Mouse (Mus musculus) liver, adult (tissue): ENCODE results near the gene Gpr137c.

Experiments
- GATA4 ChIP-seq: IDR thresholded peaks from 2 replicates; pipeline ENCODE4 v1.6.1; 2014; ENCODE audit warnings: mild to moderate bottlenecking, low read length; ENCODE audit not compliant: insufficient replicate concordance

The Gpr137c gene

DNA sequence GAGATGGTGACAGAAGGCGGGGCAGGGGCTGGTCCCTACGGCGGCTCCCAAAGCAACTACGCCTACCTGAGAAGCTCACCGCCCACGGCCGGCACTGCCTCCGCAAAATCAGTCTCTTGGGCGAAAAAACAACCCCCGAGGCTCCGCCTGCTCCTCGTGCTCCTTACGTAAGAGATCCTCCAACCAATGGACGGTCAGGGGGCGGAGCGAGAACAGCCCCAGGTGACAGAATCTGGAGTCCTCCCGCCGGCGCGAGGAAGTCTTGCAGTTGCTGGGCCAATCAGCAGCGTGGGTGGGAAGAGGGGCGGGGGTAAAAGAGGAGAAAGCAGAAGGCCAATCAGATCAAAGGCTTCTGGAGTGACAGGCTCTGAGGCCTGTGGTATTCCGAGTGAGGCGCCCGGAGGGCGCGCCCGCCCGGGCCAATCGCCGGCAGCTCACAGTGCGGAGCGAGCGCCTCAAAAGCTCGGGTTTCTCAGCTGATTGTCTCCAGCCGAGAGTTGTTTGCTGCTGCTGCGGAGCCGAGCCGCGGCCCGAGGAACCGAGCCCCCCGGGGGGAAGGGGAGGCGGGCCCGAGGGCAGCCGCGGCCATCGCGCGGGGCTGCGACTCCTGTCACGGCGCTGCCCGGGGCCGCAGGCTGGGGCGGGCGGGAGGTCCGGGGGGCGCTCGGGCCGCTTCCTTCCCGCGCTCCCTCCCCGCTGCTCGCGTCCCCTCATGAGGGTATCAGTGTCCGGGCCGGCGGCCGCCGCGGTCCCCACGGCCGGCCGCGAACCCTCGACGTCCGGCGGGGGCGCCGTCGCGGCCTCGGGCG is at the start of gene Gpr137c:
Gpr137c (plus strand) TSS at position 437 of the 809 bp plus-strand sequence.
- TF ChIP-seq GATA4: peak; percentile 8; the same call in 1 of the 2 replicates

- TF ChIP-seq GATA4: no peak
Measured at GRCm38 (mm10) chr14:45172260-45172659, 47.3 kb upstream of the Gpr137c start.

GRCm38 (mm10) chr14:45175012-45175740 is 44.3 kb upstream of the Gpr137c start:
- no peak for TF ChIP-seq GATA4

GRCm38 (mm10) chr14:45179186-45179585 is 40.3 kb upstream of the Gpr137c start:
- TF ChIP-seq GATA4: no peak

- no peak for TF ChIP-seq GATA4
Measured at GRCm38 (mm10) chr14:45179606-45180005, 39.9 kb upstream of the Gpr137c start.

DNA sequence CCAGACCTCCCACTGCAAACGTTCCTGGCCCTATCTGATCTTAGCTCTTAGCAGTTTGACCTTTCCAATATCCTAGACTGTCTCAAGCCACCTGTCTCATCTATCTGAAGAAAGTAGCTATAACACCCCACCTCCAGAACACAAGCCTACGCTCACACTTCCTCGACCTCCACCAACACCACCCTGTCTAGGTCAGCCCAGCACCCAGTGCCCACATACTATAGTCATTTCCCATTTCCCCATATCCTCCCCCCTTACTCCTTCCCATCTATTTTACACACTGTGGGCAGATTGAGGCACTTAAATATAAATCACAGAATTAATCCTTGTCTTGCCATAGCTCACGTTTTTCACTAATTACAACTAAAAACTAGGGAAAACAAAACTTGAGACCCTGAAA is 37.9 kb upstream of the Gpr137c start:
- TF ChIP-seq GATA4: no peak

DNA sequence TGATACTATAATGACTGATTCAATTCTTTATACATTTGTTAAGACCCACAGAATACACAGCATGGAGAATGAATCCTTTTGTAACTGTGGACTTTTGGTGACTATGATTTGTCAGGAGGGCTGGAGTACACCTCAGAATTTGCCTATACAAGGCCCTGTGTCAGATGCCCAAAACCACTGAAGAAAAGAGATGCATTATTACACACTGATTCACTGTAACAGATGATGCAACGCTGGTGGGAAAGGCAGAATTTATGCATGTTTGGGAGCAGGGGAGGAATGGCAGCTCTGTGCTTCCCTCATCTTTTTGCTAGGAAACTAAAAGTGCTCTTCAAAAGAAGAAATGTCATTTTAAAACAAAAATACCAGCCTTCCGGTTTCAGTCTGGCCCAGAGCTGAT is 28.5 kb upstream of the Gpr137c start:
- TF ChIP-seq GATA4: no peak

- TF ChIP-seq GATA4: no peak
Measured at GRCm38 (mm10) chr14:45200607-45201006, 18.9 kb upstream of the Gpr137c start.

- TF ChIP-seq GATA4: no peak
Measured at GRCm38 (mm10) chr14:45210683-45211082, 8.8 kb upstream of the Gpr137c start.

- no peak for TF ChIP-seq GATA4
Measured at GRCm38 (mm10) chr14:45211431-45211830, 8.1 kb upstream of the Gpr137c start.

- no peak for TF ChIP-seq GATA4
Measured at GRCm38 (mm10) chr14:45216711-45217340, 2.7 kb upstream of the Gpr137c start.

GRCm38 (mm10) chr14:45217693-45218092 is 1.8 kb upstream of the Gpr137c start:
- no peak for TF ChIP-seq GATA4

DNA sequence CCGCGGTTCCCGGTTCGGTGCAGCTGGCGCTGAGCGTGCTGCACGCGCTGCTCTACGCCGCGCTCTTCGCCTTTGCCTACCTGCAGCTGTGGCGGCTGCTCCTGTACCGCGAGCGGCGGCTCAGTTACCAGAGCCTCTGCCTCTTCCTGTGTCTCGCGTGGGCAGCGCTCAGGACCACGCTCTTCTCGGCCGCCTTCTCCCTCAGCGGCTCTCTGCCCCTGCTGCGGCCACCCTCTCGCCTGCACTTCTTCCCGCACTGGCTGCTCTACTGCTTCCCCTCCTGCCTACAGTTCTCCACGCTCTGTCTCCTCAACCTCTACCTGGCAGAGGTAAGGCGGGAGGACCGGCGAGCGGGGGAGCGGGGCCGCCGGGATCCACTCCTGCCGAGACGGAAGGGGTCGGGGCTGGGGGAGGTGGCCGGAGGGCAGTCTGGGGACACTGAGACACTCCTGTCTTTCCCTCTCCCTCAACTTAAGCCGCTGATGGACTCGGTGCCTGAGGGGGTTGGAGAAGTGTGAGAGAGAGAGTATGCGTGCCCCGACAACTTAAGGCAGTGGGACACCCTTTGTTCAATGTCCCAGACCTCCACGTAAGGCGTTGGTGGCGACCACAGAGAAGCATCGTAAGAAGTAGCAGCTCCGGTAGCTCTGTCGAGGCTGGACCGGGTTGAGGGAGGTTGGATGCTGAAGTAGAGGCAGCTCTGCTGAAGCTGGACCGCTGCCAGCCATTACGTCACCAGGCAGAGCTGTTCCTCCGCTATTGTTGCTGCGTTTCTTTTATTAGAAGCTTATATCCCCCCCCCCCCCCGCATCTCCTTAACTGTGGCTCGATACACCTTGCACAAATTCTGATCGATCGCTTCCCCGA is 806 bp downstream of the Gpr137c start, which contains the start of gene Txndc16:
Txndc16 (minus strand) TSS at position 239 of the 867 bp plus-strand sequence.
- TF ChIP-seq GATA4: no peak

DNA sequence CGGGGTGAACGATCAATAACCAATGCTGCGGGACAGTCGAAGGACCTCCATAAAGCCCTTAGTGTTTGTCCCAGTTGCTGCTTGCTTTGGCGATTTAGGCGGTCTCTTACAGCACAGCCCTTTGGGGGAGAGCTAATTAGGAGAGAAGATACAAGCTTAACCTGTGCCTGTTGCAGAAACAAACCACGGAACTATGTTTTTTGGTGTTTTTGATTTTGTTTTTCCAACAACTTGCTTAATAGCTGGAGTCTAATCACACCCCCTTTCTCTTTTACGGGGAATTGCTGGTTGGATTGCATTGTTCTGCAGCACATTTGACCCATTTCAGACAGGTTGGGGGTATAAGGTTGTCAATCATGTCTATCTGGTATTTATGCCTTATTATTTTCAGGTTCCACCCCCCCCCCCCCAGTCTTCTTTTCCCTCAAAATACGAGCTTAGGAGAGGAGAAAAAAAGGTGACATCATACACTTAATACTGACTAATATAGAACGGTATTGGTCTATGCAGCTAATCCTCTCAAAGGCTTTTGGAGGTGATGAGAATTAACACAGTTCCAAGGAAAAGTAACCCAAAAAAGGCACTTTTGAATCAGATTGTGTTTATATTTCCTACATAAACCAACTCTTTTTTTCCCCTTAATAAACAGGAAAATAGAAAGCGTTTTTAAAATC is 1.6 kb downstream of the Gpr137c start:
- TF ChIP-seq GATA4: no peak
